Mouse (Mus musculus): Measurements from ENCODE around the gene Bcl2l15.

The Bcl2l15 gene

GRCm38 (mm10) chr3:103867424-103867971 lies 35.1 kb downstream of the Bcl2l15 start:
- DNase-seq (ENCODE audit: low spot score in 2 of 2) = no peak

DNA sequence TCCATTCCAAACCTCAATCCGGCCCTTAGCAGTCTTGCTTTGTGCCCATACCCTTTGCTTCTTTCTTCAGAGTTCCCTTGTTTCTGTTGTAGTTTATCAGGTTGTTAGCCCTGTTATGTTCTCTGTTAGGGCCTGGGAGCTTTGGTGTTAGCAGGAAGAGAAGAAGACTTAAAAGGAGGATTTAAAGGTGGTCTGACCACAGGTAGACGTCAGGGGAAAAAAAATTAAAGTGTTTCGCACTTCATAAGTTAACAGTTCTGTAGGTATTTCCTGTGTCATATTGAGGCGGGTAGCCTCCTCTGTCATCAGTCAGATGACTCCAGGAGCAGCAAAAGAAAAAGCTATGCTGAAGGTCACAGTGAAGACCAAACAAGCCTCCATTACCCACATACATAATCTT lies 35.6 kb downstream of the Bcl2l15 start:
- DNase-seq (ENCODE audit: low spot score in 2 of 2) = no peak

DNA sequence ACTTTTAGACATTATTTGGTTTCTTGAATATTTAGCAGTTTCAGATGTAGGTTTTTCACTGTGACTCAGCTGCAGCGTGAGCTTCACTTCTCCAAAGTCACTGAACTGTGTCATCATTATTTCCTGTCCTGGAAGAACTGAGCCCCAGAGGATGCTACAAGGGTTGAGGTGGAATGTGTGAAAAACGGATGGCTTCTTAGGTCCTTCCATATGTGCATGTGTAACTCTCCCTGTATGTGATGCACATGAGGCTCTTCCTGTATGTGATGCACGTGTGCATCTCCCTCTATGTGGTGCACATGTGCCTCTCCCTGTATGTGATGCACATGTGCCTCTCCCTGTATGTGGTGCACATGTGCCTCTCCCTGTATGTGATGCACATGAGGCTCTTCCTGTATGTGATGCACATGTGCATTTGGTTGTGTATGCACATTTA lies 40.3 kb downstream of the Bcl2l15 start:
- no peak for DNase-seq (ENCODE audit: low spot score in 2 of 2)

GRCm38 (mm10) chr3:103874329-103874728 lies 41.9 kb downstream of the Bcl2l15 start:
- DNase-seq (ENCODE audit: low spot score in 2 of 2) = no peak

GRCm38 (mm10) chr3:103885946-103886345 lies 53.5 kb downstream of the Bcl2l15 start:
- DNase-seq (ENCODE audit: low spot score in 2 of 2) = no peak

GRCm38 (mm10) chr3:103887581-103887980 lies 55.2 kb downstream of the Bcl2l15 start:
- peak in 1 of 2 experiments; percentile 34 for DNase-seq (ENCODE audit: low spot score in 2 of 2)

DNA sequence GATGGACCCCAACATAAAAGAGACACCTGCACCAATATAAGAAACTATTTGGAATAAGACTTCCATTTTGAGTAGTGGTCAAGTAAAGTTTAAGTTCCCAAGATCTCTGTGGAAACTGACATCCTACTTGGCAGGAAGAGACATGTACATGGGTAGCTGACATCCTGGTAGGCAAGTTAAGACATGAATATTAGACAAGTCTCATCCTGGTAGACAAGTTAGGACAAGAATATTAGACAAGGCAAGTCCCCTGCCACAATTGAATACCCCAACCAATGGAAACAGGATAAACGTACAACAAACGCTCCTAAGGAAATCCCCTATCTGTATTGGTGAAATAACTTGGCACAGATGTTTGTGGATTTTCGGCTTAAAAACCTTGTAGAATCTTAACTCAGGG lies 61.0 kb downstream of the Bcl2l15 start:
- DNase-seq (ENCODE audit: low spot score in 2 of 2) = no peak
